Mouse (Mus musculus) midbrain, embryonic 15.5 days (tissue): ENCODE measurements around the gene Tsen34. TPM values are rescaled to one million over a fixed set of nuclear protein-coding genes. Genes with fewer than 3 reads are reported as not detected.
A peak's percentile ranks its signal among the peaks of the same experiment; 100 is the strongest.

Experiments
- ATAC-seq: fragments of 200-750 bp; cut with Nextera tagmentation; replicated peaks from 2 replicates; pipeline ENCODE4 v1.8.0; 2017; ENCODE audit warnings: moderate TSS enrichment
- H3K27ac ChIP-seq: fragments of 300-500 bp; sonication (generic); 2 replicates; pipeline ENCODE4 v1.5.1; 2015; ENCODE audit warnings: mild to moderate bottlenecking, inconsistent platforms
- H3K27me3 ChIP-seq: fragments of 300-500 bp; sonication (generic); replicated peaks from 2 replicates; pipeline ENCODE4 v1.6.1; 2015; ENCODE audit warnings: inconsistent platforms
- H3K36me3 ChIP-seq: fragments of 300-500 bp; sonication (generic); replicated peaks from 2 replicates; pipeline ENCODE4 v1.6.1; 2015; ENCODE audit warnings: inconsistent platforms
- H3K4me1 ChIP-seq: fragments of 300-500 bp; sonication (generic); 2 replicates; pipeline ENCODE4 v1.6.1; 2015; ENCODE audit warnings: inconsistent platforms
- H3K4me2 ChIP-seq: fragments of 300-500 bp; sonication (generic); 2 replicates; pipeline ENCODE4 v1.6.1; 2015; ENCODE audit warnings: inconsistent platforms, mild to moderate bottlenecking, moderate library complexity
- H3K4me3 ChIP-seq: fragments of 300-500 bp; sonication (generic); 2 replicates; pipeline ENCODE4 v1.5.1; 2015; ENCODE audit warnings: mild to moderate bottlenecking, inconsistent platforms
- H3K9ac ChIP-seq: fragments of 300-500 bp; sonication (generic); 2 replicates; pipeline ENCODE4 v1.6.1; 2015; ENCODE audit warnings: mild to moderate bottlenecking, inconsistent platforms
- H3K9me3 ChIP-seq: fragments of 300-500 bp; sonication (generic); 2 replicates; pipeline ENCODE4 v1.6.1; 2016; ENCODE audit warnings: inconsistent platforms
- WGBS: fragments of 180-500 bp; shearing (Covaris S2); methylation state at CpG from one replicate; pipeline ENCODE4 v1.1.7; 2015; ENCODE audit warnings: mixed read lengths; 5-methylcytosine and 5-hydroxymethylcytosine counted together
- polyA plus RNA-seq: library from polyadenylated mRNA; unstranded; fragments of >200 nt; fragmentation: Nextera tagmentation; extraction: Ambion mirVana; gene quantifications from 2 replicates; pipeline ENCODE4 v1.2.1, GENCODE M21; 2015

Tsen34 gene
- polyA plus RNA-seq, result 301 and 329 TPM in 2 replicates

DNA sequence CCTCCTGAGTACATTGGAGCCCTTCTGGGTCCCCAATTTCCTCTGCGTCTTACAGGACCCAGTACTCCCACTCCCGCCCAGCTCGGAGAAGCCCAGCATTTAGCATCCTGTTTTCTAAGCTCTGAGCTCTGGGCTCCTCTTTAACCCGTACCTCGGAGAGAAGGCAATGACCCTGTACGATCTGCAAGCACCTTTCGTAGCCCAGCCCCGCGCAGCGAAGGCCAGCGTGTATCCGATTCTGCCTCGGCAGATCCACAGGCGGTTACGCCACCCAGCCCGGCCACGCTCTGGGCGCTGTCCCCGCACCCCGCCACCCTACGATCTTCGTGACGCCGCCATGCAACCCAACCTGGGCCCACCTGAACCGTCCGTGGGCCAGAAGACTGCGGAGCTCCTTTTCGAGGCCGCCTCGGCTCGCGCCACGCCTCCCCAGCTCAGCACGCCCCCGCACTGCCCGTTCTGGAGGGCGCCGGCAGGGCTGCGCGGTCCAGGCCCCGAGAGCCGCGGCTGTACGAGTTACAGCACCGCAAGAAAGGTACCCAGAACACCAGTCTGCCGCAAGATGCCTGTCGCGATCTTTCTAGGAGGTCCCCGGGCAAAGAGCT is at the start of gene Tsen34:
Tsen34 (plus strand) TSS at position 482 of the 605 bp plus-strand sequence.
- peaks cover 27% of the 10 kb centered on the region for H3K4me1 ChIP-seq
- peak within 1 kb of the TSS; percentile 96 for H3K27ac ChIP-seq
- H3K9me3 ChIP-seq, result no peaks in the 10 kb centered on the region
- no peaks in the 10 kb centered on the region for H3K27me3 ChIP-seq
- H3K4me3 ChIP-seq, result peak within 1 kb of the TSS; percentile 91
- H3K4me2 ChIP-seq, result peak within 1 kb of the TSS; percentile 85
- peak within 1 kb of the TSS; percentile 96 for H3K9ac ChIP-seq
- ATAC-seq, result peak; percentile 79
- WGBS, result under 1% methylated on average over 49 of the region's 49 CpGs
- H3K36me3 ChIP-seq, result peaks cover 8% of the 10 kb centered on the region; the same call in 1 of the 2 replicates

DNA sequence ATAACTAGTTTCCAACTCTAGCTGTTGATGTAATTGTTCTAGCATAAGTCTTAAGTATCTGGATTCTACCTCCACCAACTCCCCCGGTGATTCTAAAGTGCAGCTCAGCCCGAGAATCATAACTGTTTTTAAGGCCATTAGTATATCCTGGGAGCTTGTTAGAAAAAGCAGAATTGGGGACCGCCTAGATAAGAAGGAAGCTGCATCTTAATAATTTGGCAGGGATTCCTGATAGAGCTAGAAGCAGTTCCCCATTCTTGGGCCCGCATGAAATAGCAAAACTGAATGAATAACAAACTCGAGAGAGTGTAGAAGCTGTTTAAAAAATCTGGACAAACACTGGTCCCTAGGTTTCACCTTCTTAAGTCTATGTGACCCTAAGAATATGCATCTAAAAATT is 49.3 kb upstream of the Tsen34 start:
- no peak overlapping the region for H3K4me3 ChIP-seq
- 74% methylated on average over 5 of the region's 5 CpGs for WGBS
- H3K4me2 ChIP-seq, result no peak overlapping the region
- ATAC-seq, result no peak
- peaks cover 25% of the 10 kb centered on the region for H3K36me3 ChIP-seq
- H3K9me3 ChIP-seq, result no peaks in the 10 kb centered on the region
- no peak overlapping the region for H3K27ac ChIP-seq
- no peak overlapping the region for H3K9ac ChIP-seq
- H3K27me3 ChIP-seq, result no peaks in the 10 kb centered on the region
- H3K4me1 ChIP-seq, result peaks cover 29% of the 10 kb centered on the region

DNA sequence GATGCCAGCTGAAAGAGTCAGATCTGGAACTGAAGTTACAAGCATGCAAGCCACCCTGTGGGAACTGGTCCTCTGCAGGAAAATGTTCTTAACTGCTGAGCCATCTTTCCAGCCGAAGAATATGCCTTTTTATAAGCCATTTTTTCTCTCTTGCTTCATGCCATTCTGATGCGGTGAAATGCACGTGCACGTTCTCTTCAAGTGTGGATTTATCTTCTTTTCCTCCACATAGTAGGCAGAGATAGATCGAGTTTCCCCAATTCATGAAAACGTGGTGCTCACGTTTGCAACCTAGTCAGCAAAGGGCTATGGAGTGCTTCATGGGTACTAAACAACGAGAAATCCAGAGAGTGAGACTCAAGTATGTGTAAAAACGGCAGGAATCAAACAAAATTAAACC is 48.8 kb upstream of the Tsen34 start:
- peaks cover 33% of the 10 kb centered on the region for H3K4me1 ChIP-seq
- H3K9ac ChIP-seq, result 0 out of 2 replicates have a peak overlapping the region, but pooled peaks have one; percentile 1
- no peak for ATAC-seq
- H3K9me3 ChIP-seq, result no peaks in the 10 kb centered on the region
- H3K4me3 ChIP-seq, result peak overlapping the region; percentile 92
- no peaks in the 10 kb centered on the region for H3K27me3 ChIP-seq
- H3K36me3 ChIP-seq, result peaks cover 23% of the 10 kb centered on the region
- peak overlapping the region; percentile 70 for H3K4me2 ChIP-seq
- WGBS, result 19% methylated on average over 9 of the region's 9 CpGs
- H3K27ac ChIP-seq, result peak overlapping the region; percentile 54; the same call in 1 of the 2 replicates

DNA sequence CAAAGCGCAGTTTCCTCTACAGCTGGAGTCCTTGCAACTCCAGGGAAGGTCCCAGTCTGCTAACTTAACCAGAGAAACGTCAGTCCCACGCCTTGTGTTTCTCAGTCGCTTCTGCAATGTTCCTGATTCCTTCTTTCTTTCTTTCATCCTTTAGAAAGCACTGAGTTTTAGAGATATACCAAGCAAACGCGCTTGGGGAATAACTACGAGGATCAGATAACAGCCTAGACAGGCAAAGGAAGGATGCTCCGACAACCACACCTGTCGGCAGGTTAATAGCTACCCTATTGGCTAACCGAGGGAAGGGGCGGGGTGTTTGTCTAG is 48.4 kb upstream of the Tsen34 start:
- Histone ChIP-seq H3K4me2 (peak overlapping the region; percentile 70), H3K4me1 (peaks cover 38% of the 10 kb centered on the region), H3K9ac (0 out of 2 replicates have a peak overlapping the region, but pooled peaks have one; percentile 1), H3K9me3 (no peaks in the 10 kb centered on the region), H3K27ac (peak overlapping the region; percentile 54), H3K27me3 (no peaks in the 10 kb centered on the region), H3K36me3 (peaks cover 18% of the 10 kb centered on the region), H3K4me3 (peak overlapping the region; percentile 92)
- WGBS, result under 1% methylated on average over 11 of the region's 11 CpGs
- peak; percentile 0; the same call in 1 of the 2 replicates for ATAC-seq

DNA sequence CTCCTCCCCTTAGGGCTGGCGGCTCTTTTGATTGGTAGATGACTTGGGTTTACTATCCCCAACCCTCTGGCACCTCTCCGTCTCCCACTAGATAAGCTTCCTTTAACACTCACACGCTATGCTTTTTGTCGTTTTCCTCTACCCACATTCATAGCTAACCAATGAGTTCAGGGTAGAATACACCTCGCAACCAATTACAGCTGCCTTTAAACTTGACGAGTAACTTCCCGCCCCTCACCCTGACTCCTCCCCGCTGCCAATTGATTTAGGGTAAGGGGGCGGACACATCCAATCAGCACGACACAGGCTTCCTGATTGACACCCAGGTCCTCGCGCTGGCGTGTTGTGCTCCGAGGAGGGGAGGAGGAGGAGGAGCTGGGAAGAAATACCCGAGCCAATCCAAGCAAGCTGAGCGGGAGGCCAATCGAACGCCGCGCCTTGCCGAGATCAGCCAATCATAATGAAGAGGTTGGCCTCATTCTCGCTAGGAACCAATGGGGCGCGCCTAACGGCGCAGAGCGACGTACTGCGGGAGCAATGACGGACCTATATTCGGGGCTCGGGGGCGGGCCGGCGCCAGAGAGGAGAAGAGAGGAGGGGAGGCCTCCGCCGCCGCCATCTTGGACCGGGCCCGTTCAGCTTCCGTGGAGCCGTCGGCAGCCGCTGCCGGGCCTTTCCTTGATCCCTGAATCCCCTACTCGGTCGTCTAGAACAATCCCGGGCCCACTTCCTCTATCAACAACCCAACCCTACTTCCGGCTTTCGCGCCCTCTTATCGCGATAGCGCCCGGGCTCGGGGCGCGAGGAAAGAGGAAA is 47.8 kb upstream of the Tsen34 start, which contains the start of gene Cnot3:
Cnot3 (plus strand) TSS at position 597 of the 816 bp plus-strand sequence.
- WGBS, result under 1% methylated on average over 57 of the region's 58 CpGs
- peak within 1 kb of the TSS; percentile 96 for H3K27ac ChIP-seq
- peaks cover 13% of the 10 kb centered on the region; the same call in 1 of the 2 replicates for H3K36me3 ChIP-seq
- H3K9ac ChIP-seq, result peak within 1 kb of the TSS; percentile 96
- peak within 1 kb of the TSS; percentile 92 for H3K4me3 ChIP-seq
- H3K4me1 ChIP-seq, result peaks cover 40% of the 10 kb centered on the region
- H3K4me2 ChIP-seq, result peak within 1 kb of the TSS; percentile 70
- no peaks in the 10 kb centered on the region for H3K27me3 ChIP-seq
- H3K9me3 ChIP-seq, result no peaks in the 10 kb centered on the region
- ATAC-seq, result peak; percentile 98

DNA sequence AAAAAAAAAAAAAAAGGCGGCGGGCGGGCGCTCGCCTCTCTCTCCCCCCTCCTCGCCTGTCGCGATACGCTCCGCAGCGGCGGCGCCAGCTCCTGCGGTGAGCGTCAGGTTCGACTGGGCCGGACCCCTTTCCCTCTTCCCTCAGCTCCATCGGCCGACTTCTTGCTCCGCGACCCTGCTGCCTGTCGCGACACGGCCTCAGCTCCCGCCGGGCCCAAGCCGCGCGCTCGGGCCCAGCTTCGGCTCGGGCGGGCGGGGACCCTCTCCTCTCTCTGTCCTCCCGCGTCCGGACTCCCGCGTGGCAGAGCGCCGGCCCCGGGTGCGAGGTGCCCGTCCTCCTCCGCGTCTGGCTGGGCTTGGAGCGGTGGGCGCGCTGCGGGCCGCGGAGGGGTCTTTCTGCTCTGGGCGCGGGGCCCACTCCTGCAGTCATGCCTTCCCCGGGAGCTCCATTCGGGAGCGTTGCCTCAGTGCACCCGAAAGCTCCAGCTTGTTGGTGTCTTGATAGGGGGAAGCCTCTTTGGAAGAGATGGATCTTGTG is 47.1 kb upstream of the Tsen34 start:
- H3K9ac ChIP-seq, result peak overlapping the region; percentile 96
- no peaks in the 10 kb centered on the region for H3K9me3 ChIP-seq
- H3K36me3 ChIP-seq, result peaks cover 7% of the 10 kb centered on the region; the same call in 1 of the 2 replicates
- peaks cover 40% of the 10 kb centered on the region for H3K4me1 ChIP-seq
- under 1% methylated on average over 54 of the region's 58 CpGs for WGBS
- H3K27me3 ChIP-seq, result no peaks in the 10 kb centered on the region
- peak overlapping the region; percentile 70 for H3K4me2 ChIP-seq
- no peak for ATAC-seq
- peak overlapping the region; percentile 92 for H3K4me3 ChIP-seq
- peak overlapping the region; percentile 96 for H3K27ac ChIP-seq

DNA sequence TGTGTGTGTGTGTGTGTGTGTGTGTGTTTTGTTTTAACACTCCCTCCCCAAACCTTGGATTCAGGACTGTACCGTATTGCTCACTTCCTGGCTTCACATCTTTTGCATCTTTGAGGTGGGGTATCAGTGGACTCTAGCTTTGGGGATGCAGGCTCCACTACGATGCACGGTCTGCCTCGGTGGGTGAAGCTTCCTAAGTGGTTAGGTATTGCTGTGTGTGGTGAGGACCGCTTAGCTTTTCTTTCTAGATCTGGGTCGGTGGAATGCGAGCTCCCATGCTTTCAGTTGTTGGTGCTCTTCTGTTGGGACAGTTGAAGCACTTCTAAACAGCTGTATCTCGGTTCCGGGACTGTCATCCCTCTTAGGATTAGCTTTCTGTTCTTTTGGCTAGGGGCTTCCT is 46.5 kb upstream of the Tsen34 start:
- peak overlapping the region; percentile 96 for H3K27ac ChIP-seq
- ATAC-seq, result no peak

DNA sequence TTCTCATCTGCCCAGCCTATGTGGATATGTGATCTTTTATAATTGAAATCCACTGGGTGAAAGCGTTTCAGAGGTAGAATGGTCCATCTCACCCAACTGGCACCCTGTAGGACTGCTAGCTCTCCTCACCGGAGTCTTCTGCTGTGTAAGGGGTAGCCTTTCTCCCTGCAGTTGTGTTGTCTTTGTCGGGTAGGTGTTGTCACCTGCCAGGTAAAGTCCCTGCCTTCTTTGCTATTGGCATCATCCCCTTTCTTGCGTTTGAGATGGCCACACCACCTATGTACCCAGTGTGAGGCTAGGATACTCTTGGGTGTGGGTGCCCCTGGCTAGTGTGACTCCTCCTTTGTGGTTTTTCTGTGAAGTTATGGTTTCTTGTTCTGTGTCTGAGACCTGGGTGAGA is 46.0 kb upstream of the Tsen34 start:
- peaks cover 9% of the 10 kb centered on the region for H3K36me3 ChIP-seq
- WGBS, result 66% methylated on average over 4 of the region's 4 CpGs
- no peak overlapping the region for H3K27ac ChIP-seq
- peak overlapping the region; percentile 70 for H3K4me2 ChIP-seq
- ATAC-seq, result no peak
- peak overlapping the region; percentile 92 for H3K4me3 ChIP-seq
- H3K27me3 ChIP-seq, result no peaks in the 10 kb centered on the region
- H3K9ac ChIP-seq, result peak overlapping the region; percentile 96
- H3K4me1 ChIP-seq, result peaks cover 40% of the 10 kb centered on the region
- no peaks in the 10 kb centered on the region for H3K9me3 ChIP-seq

More for the DNA sequence above, 46.5 kb upstream of the Tsen34 start:
- H3K4me3 ChIP-seq, result peak overlapping the region; percentile 92
- H3K4me2 ChIP-seq, result peak overlapping the region; percentile 70
- peaks cover 40% of the 10 kb centered on the region for H3K4me1 ChIP-seq
- peaks cover 9% of the 10 kb centered on the region; the same call in 1 of the 2 replicates for H3K36me3 ChIP-seq
- 21% methylated on average over 9 of the region's 9 CpGs for WGBS
- no peaks in the 10 kb centered on the region for H3K27me3 ChIP-seq
- H3K9me3 ChIP-seq, result no peaks in the 10 kb centered on the region
- H3K9ac ChIP-seq, result peak overlapping the region; percentile 96

DNA sequence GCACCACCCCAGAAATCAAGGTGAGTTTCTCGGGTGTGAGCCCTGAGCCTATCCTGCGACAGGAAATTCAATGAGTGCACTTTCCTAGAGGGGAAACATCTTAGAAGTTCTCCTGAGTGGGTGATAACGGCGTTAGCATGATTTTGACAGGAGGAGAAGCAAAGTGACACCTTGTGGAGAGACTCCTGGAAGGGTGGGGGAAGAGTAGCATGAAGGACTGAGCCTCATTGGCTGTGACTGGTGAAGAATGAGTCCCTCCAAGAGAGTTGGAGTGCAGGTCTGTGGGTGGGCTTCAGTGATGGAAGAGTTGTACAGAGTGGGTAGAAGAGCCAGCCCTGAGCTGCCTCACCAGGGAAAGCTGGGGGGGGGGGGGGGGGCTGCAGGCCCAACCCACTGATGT is 35.7 kb upstream of the Tsen34 start:
- Histone ChIP-seq H3K27me3 (no peaks in the 10 kb centered on the region), H3K4me3 (no peak overlapping the region), H3K4me1 (no peaks in the 10 kb centered on the region), H3K4me2 (no peak overlapping the region), H3K9ac (no peak overlapping the region), H3K27ac (no peak overlapping the region), H3K36me3 (peaks cover 94% of the 10 kb centered on the region), H3K9me3 (no peaks in the 10 kb centered on the region)
- 91% methylated on average over 4 of the region's 4 CpGs for WGBS
- ATAC-seq, result no peak

DNA sequence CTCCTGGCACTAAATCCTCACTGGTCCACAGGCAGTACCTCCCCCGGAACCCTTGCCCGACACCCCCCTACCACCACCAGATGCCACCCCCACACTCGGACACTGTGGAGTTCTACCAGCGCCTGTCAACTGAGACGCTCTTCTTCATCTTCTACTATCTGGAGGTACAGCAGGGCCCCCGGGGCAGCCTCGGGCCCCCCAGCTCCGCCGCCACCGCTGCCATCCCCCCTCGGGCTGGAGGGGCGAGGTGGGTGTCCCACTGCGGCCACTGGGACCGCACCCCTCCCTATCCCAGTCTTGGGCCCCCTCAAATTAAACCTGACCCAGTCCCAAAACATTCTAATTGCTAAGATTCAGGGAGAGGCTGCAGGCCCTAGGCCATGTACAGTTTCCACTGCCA is 34.1 kb upstream of the Tsen34 start:
- H3K27ac ChIP-seq, result no peak overlapping the region
- no peak overlapping the region for H3K9ac ChIP-seq
- WGBS, result 95% methylated on average over 14 of the region's 14 CpGs
- peaks cover 3% of the 10 kb centered on the region for H3K4me1 ChIP-seq
- H3K36me3 ChIP-seq, result peaks cover 89% of the 10 kb centered on the region
- no peak overlapping the region for H3K4me2 ChIP-seq
- no peaks in the 10 kb centered on the region for H3K9me3 ChIP-seq
- no peaks in the 10 kb centered on the region for H3K27me3 ChIP-seq
- H3K4me3 ChIP-seq, result no peak overlapping the region
- ATAC-seq, result no peak

DNA sequence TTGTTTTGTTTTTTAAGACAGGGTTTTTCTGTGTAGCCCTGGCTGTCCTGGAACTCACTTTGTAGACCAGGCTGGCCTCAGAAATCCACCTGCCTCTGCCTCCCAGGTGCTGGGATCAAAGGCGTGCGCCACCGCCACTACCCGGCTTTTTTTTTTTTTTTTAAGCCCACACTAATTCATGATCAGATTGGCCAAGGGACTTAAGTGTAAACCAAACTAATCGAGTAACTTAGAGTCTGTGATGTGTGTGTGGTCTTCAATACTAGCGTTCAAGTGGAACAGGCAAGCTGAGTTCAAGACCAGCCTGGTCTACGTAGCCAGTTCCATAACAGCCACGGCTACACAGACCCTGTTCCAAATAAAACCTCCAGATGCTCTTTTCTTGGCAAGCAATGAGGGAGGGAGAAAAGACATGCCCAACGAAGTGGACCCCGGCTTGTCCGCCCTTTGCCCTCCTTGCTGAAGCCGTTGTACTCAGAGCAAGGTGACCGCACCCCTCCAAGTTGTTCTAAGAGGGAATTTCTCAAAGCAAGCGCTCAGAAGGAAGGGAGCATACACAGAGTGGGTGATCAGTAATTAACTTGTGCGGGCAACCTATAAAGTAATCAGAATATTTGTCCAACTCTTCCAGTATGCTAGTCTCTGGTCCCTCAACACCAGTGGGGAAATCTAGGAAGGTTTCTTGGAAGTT is 28.0 kb upstream of the Tsen34 start:
- Histone ChIP-seq H3K4me3 (peak overlapping the region; percentile 75), H3K27ac (peak overlapping the region; percentile 79), H3K9me3 (no peaks in the 10 kb centered on the region), H3K4me2 (peak overlapping the region; percentile 67), H3K9ac (peak overlapping the region; percentile 62), H3K27me3 (no peaks in the 10 kb centered on the region), H3K36me3 (peaks cover 29% of the 10 kb centered on the region), H3K4me1 (peaks cover 22% of the 10 kb centered on the region)
- WGBS, result 30% methylated on average over 15 of the region's 15 CpGs
- ATAC-seq, result peak; percentile 28
